Mouse (Mus musculus): ENCODE measurements around the gene Lst1. TPM values are rescaled to one million over a fixed set of nuclear protein-coding genes. Genes with fewer than 3 reads are reported as not detected.
A peak's percentile ranks its signal among the peaks of the same experiment; 100 is the strongest.

The Lst1 gene
- total RNA-seq, 2 experiments from 2014 or later = 0.67 to 1.2 TPM

GRCm38 (mm10) chr17:35202442-35202841, 14.2 kb upstream of the Lst1 start:
- H3K4me3 ChIP-seq = no peak overlapping the region

GRCm38 (mm10) chr17:35201787-35202186, 13.5 kb upstream of the Lst1 start, which contains the start of gene Tnf:
Tnf (minus strand) TSS chr17:35202007.
- intact Hi-C loops (cut with DNase I) = no loop called here
- Histone ChIP-seq H3K4me3 (peak within 1 kb of the TSS; percentile 61), H3K27ac (peak within 1 kb of the TSS; percentile 50)
- no peak for TF ChIP-seq CTCF (IDR thresholded peaks at IDR 0.05)
- DNase-seq = peak; percentile 69

More at GRCm38 (mm10) chr17:35202442-35202841, 14.2 kb upstream of the Lst1 start:
- no peak for TF ChIP-seq CTCF (IDR thresholded peaks at IDR 0.05)
- no peak for DNase-seq
- no peak overlapping the region for H3K27ac ChIP-seq
- intact Hi-C loops (cut with DNase I) = no loop called here

- DNase-seq = no peak
- no peak for TF ChIP-seq CTCF (IDR thresholded peaks at IDR 0.05)
- Histone ChIP-seq H3K4me3 (peak overlapping the region; percentile 61), H3K27ac (no peak overlapping the region)
- intact Hi-C loops (cut with DNase I) = no loop called here
These were observed 12.9 kb upstream of the Lst1 start for GRCm38 (mm10) chr17:35201128-35201527.

- H3K27ac ChIP-seq = no peak overlapping the region
- peak overlapping the region; percentile 61; the same call in 1 of the 2 replicates for H3K4me3 ChIP-seq
- no peak for DNase-seq
- no peak for TF ChIP-seq CTCF (IDR thresholded peaks at IDR 0.05)
- intact Hi-C loops (cut with DNase I) = no loop called here
These were observed 12.2 kb upstream of the Lst1 start for GRCm38 (mm10) chr17:35200398-35200797.

- no peak overlapping the region for H3K4me3 ChIP-seq
- no peak for TF ChIP-seq CTCF (IDR thresholded peaks at IDR 0.05)
- intact Hi-C loops (cut with DNase I) = loop anchor here (5.0 kb wide), 1 partner anchor 33 kb away; the partner anchor contains the start of gene Atp6v1g2
- no peak overlapping the region for H3K27ac ChIP-seq
- no peak for DNase-seq
These were observed 10.7 kb upstream of the Lst1 start for GRCm38 (mm10) chr17:35198946-35199345.

GRCm38 (mm10) chr17:35198029-35198428, 9.8 kb upstream of the Lst1 start:
- Histone ChIP-seq H3K27ac (no peak overlapping the region), H3K4me3 (no peak overlapping the region)
- intact Hi-C loops (cut with DNase I) = loop anchor here (5.0 kb wide), 1 partner anchor 34 kb away; the partner anchor contains the start of gene Atp6v1g2
- DNase-seq = no peak
- no peak for TF ChIP-seq CTCF (IDR thresholded peaks at IDR 0.05)

- no peak for TF ChIP-seq CTCF (IDR thresholded peaks at IDR 0.05)
- intact Hi-C loops (cut with DNase I) = loop anchor here (5.0 kb wide), 1 partner anchor 35 kb away; the partner anchor contains the start of gene Atp6v1g2
These were observed 8.9 kb upstream of the Lst1 start for GRCm38 (mm10) chr17:35197126-35197525.

GRCm38 (mm10) chr17:35196321-35196641, 8.0 kb upstream of the Lst1 start:
- intact Hi-C loops (cut with DNase I) = loop anchor here (5.0 kb wide), 1 partner anchor 36 kb away; the partner anchor contains the start of gene Atp6v1g2
- Histone ChIP-seq H3K4me3 (peak overlapping the region; percentile 76), H3K27ac (peak overlapping the region; percentile 62; the same call in 1 of the 2 replicates)
- TF ChIP-seq CTCF (IDR thresholded peaks at IDR 0.05) = no peak
- no peak for DNase-seq

More at GRCm38 (mm10) chr17:35197126-35197525, 8.9 kb upstream of the Lst1 start:
- DNase-seq = no peak
- Histone ChIP-seq H3K4me3 (no peak overlapping the region), H3K27ac (no peak overlapping the region)

- DNase-seq = peak; percentile 89
- intact Hi-C loops (cut with DNase I) = loop anchor here (2.0 to 5.0 kb wide), 2 partner anchors 17 to 37 kb away; partner anchors contain the start of gene Atp6v1g2
- peak overlapping the region; percentile 62 for H3K27ac ChIP-seq
- peak overlapping the region; percentile 76 for H3K4me3 ChIP-seq
- peak; percentile 99; the same call in 1 of the 2 replicates for TF ChIP-seq CTCF (IDR thresholded peaks at IDR 0.05)
These were observed 7.5 kb upstream of the Lst1 start for GRCm38 (mm10) chr17:35195631-35196320.

GRCm38 (mm10) chr17:35194844-35195630, 6.8 kb upstream of the Lst1 start:
- intact Hi-C loops (cut with DNase I) = loop anchor here (2.0 to 5.0 kb wide), 2 partner anchors 16 to 37 kb away; partner anchors contain the start of gene Atp6v1g2
- peak overlapping the region; percentile 62 for H3K27ac ChIP-seq
- no peak for TF ChIP-seq CTCF (IDR thresholded peaks at IDR 0.05)
- peak overlapping the region; percentile 76 for H3K4me3 ChIP-seq
- no peak for DNase-seq

GRCm38 (mm10) chr17:35193881-35194843, 5.9 kb upstream of the Lst1 start, which contains the start of gene Ltb:
Ltb (plus strand) TSS chr17:35194439.
- Histone ChIP-seq H3K27ac (peak within 1 kb of the TSS; percentile 62), H3K4me3 (peak within 1 kb of the TSS; percentile 76)
- no peak for DNase-seq
- no peak for TF ChIP-seq CTCF (IDR thresholded peaks at IDR 0.05)
- intact Hi-C loops (cut with DNase I) = loop anchor here (2.0 kb wide), 1 partner anchor 15 kb away; no protein-coding TSS in a partner anchor

All from gastrocnemius, adult 2 months (tissue).